Mouse (Mus musculus): ENCODE measurements around the gene 2410004B18Rik. TPM values are rescaled to one million over a fixed set of nuclear protein-coding genes. Genes with fewer than 3 reads are reported as not detected.

The 2410004B18Rik gene
- polyA plus RNA-seq (2012; rRNA removed), result 34.6 and 38.2 TPM in 2 replicates

DNA sequence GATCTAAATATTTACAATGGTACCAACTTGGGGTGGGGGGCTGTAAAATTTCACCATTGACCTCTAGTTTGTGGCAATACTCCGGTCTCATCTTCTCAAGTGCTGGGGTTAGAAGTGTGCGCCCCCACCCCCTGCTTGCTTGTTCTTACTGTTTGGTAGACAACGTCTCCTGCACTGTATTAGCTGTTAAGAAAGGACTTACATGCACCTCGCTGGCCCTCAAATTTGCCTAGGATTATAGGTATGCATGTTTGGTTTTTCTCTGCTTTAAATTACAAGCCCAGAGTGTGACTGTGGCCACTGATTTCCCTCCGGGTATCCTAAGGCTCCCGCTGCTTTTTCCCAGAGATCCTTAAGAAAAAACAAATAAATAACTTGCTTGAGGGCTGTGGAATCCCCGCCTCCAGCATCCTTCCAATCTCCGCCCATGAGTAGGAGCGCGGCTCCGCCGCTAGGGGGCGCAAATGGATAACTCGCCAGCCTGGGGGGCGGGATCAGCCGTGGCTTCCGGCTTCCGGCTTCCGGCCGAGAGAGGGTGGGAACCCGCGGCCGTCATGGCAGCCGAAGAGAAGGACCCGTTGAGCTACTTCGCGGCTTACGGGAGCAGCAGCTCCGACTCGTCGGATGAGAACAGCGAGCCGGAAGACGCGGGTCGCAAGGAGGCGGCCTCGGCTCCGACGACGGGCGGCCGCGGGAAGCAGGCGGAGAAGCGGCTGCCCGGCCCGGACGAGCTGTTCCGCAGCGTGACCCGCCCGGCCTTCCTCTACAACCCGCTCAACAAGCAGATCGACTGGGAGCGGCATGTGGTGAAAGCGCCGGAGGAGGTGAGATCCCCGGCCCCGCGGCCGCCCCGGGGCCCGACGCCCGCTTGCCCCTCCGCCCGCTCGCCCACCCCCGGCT lies at the start of gene 2410004B18Rik:
Gene 2410004B18Rik, plus strand, starts transcription at position 510 of the 900 bp plus-strand sequence.
- Histone ChIP-seq H3K4me1 (ENCODE audit: control insufficient read depth, insufficient read depth, low read length) (peaks cover 4% of the 10 kb centered on the region), H3K4me3 (ENCODE audit: insufficient read depth, low read length) (peak within 1 kb of the TSS; percentile 72), H3K27ac (ENCODE audit: insufficient read depth, low read length) (no peak within 1 kb of the TSS)
- peak; percentile 81 for TF ChIP-seq CTCF (IDR thresholded peaks at IDR 0.05; ENCODE audit: extremely low read depth, insufficient read depth, low read length)
- TF ChIP-seq POLR2A (IDR thresholded peaks at IDR 0.05; ENCODE audit: extremely low read depth, insufficient read depth, low read length), result peak; percentile 81

DNA sequence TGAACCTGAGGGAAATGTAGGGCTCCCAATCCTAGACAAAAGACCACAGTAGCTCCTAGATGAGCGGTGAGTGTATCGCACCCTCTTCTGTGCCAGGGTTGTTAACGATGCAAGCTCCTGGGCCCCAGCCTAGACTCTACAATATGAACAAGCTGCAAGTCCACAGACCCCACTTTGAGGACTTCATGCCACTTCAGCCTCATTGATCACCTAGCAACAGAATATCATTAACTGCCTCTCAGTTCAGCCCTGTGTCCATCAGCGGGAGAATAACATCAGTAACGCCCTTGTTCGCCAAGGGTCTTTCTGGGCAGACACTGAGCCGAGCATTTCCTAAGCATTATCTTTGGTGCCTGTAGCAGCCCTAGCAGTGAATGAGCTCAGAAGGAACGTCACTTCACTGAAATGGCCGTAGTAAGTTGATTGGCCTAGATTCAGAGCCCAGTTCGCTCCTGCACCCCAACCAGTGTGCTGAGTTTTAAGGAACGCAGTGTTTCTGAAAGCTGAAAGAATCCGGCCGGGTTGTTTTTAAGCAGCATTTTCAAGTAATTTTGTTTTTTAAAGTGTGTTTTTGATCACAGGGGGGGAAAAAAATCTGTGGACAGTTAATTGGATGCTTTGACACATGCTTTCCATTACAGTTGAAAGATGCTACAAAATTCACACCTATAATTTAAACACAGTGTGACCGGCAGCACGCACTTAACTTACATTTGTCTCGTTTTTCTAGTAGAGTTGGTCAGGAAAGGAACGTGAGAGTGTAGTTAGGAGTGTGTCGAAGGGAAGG lies 47.3 kb upstream of the 2410004B18Rik start:
- peak overlapping the region; percentile 64 for H3K27ac ChIP-seq (ENCODE audit: insufficient read depth, low read length)
- peaks cover 2% of the 10 kb centered on the region for H3K4me1 ChIP-seq (ENCODE audit: control insufficient read depth, insufficient read depth, low read length)
- no peak overlapping the region for H3K4me3 ChIP-seq (ENCODE audit: insufficient read depth, low read length)
- TF ChIP-seq CTCF (IDR thresholded peaks at IDR 0.05; ENCODE audit: extremely low read depth, insufficient read depth, low read length) (no peak), POLR2A (IDR thresholded peaks at IDR 0.05; ENCODE audit: extremely low read depth, insufficient read depth, low read length) (no peak)

DNA sequence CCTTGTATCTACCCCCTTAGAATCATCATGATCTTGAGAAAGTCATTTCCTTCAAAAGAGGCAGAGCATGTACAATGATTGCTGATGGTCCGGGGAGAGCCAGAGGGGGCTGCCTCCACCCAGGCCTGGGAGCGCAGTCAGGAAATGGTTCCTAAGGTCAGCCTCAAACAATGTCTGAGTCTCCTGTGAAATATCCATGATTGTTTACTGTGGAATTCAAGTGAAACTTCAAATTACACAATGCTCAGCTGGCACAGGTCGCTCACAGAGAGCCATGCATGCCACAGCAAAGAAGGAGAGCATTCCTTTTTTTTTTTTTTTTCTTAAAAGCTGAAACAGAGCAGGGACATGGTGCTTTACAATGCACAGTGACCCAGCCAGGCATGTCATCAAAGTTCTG lies 45.4 kb upstream of the 2410004B18Rik start:
- Histone ChIP-seq H3K4me1 (ENCODE audit: control insufficient read depth, insufficient read depth, low read length) (no peaks in the 10 kb centered on the region), H3K27ac (ENCODE audit: insufficient read depth, low read length) (no peak overlapping the region), H3K4me3 (ENCODE audit: insufficient read depth, low read length) (no peak overlapping the region)
- TF ChIP-seq POLR2A (IDR thresholded peaks at IDR 0.05; ENCODE audit: extremely low read depth, insufficient read depth, low read length) (no peak), CTCF (IDR thresholded peaks at IDR 0.05; ENCODE audit: extremely low read depth, insufficient read depth, low read length) (no peak)

DNA sequence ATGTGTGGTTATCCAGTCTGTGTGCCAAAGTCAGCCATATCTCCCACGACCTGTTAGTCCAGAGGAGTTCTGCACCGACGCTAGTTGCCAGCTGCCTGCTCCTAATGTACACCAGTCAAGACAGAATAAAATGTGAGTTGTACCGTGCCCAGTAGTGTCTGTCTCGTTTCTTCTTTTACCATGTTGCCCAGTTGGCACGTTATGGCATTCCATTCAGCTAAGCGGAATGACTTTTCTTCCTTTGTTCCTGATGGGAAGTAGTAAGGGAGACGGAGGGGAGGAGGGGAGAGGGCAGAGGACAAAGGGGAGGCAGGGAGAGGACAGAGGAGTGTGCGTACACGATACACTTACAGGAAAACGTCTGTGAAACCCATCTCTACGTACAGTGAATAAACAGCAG lies 43.7 kb upstream of the 2410004B18Rik start:
- Histone ChIP-seq H3K4me1 (ENCODE audit: control insufficient read depth, insufficient read depth, low read length) (no peaks in the 10 kb centered on the region), H3K4me3 (ENCODE audit: insufficient read depth, low read length) (no peak overlapping the region), H3K27ac (ENCODE audit: insufficient read depth, low read length) (no peak overlapping the region)
- TF ChIP-seq CTCF (IDR thresholded peaks at IDR 0.05; ENCODE audit: extremely low read depth, insufficient read depth, low read length) (no peak), POLR2A (IDR thresholded peaks at IDR 0.05; ENCODE audit: extremely low read depth, insufficient read depth, low read length) (no peak)

DNA sequence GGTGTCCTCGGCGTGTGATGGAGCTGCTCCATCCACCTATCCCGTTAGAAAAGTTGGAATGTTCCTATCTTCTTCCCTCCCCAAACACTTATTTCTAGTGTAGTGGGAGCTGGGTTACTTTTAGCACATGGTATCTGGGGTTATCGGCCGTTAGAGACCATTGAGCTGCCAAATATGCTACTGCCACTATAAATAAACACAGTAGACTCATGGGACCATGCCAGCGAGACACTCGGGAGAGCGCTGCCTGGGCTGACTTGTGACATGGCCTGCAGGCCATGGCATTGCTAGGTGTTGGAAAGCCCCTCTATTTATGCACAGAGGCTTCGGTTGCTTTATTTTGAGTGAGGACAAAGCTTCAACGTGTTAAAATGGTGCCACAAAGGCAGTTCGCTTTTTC lies 40.1 kb upstream of the 2410004B18Rik start:
- Histone ChIP-seq H3K4me1 (ENCODE audit: control insufficient read depth, insufficient read depth, low read length) (no peaks in the 10 kb centered on the region), H3K27ac (ENCODE audit: insufficient read depth, low read length) (no peak overlapping the region), H3K4me3 (ENCODE audit: insufficient read depth, low read length) (no peak overlapping the region)
- TF ChIP-seq POLR2A (IDR thresholded peaks at IDR 0.05; ENCODE audit: extremely low read depth, insufficient read depth, low read length), result no peak
- TF ChIP-seq CTCF (IDR thresholded peaks at IDR 0.05; ENCODE audit: extremely low read depth, insufficient read depth, low read length), result no peak

DNA sequence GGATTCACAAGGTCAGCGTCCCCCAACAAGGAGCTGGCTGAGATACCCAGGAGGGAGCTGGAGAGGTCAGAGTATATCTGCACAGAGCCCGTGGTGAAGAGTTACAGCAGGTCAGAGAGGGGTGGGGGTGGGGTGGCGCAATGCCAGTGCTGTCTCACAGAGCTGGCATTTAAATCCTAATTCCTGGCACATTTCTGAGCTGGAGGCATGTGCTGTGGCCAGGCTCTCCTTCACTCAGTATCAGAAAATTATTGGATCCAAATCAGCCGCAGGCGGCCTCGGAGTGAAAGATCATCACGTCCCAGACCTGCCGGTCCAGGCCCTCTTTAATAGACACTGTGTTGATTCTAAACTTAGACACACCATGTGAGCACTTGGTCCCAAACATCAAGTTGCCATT lies 38.0 kb upstream of the 2410004B18Rik start:
- Histone ChIP-seq H3K4me3 (ENCODE audit: insufficient read depth, low read length) (no peak overlapping the region), H3K4me1 (ENCODE audit: control insufficient read depth, insufficient read depth, low read length) (no peaks in the 10 kb centered on the region), H3K27ac (ENCODE audit: insufficient read depth, low read length) (no peak overlapping the region)
- TF ChIP-seq CTCF (IDR thresholded peaks at IDR 0.05; ENCODE audit: extremely low read depth, insufficient read depth, low read length) (no peak), POLR2A (IDR thresholded peaks at IDR 0.05; ENCODE audit: extremely low read depth, insufficient read depth, low read length) (no peak)

DNA sequence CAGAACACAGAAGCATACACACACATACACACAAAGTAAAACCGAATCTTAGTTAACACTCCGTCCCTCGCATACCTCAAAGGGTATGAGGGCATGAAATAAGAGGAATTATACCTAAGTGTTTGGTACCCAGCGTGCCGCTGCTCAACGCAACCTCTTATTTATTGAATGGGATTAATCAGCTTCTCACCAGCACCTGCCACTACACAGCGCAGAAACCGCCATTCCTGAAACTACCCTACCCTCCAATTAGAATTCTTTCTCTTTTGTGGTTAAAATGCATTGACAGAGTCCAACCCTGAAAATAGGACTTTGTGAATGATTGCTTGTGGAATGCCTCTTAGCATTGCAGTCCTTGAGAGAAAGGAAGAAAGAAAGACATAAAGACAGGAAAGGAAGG lies 34.3 kb upstream of the 2410004B18Rik start:
- no peaks in the 10 kb centered on the region for H3K4me1 ChIP-seq (ENCODE audit: control insufficient read depth, insufficient read depth, low read length)
- H3K4me3 ChIP-seq (ENCODE audit: insufficient read depth, low read length), result no peak overlapping the region
- no peak for TF ChIP-seq CTCF (IDR thresholded peaks at IDR 0.05; ENCODE audit: extremely low read depth, insufficient read depth, low read length)
- TF ChIP-seq POLR2A (IDR thresholded peaks at IDR 0.05; ENCODE audit: extremely low read depth, insufficient read depth, low read length), result no peak
- H3K27ac ChIP-seq (ENCODE audit: insufficient read depth, low read length), result no peak overlapping the region

DNA sequence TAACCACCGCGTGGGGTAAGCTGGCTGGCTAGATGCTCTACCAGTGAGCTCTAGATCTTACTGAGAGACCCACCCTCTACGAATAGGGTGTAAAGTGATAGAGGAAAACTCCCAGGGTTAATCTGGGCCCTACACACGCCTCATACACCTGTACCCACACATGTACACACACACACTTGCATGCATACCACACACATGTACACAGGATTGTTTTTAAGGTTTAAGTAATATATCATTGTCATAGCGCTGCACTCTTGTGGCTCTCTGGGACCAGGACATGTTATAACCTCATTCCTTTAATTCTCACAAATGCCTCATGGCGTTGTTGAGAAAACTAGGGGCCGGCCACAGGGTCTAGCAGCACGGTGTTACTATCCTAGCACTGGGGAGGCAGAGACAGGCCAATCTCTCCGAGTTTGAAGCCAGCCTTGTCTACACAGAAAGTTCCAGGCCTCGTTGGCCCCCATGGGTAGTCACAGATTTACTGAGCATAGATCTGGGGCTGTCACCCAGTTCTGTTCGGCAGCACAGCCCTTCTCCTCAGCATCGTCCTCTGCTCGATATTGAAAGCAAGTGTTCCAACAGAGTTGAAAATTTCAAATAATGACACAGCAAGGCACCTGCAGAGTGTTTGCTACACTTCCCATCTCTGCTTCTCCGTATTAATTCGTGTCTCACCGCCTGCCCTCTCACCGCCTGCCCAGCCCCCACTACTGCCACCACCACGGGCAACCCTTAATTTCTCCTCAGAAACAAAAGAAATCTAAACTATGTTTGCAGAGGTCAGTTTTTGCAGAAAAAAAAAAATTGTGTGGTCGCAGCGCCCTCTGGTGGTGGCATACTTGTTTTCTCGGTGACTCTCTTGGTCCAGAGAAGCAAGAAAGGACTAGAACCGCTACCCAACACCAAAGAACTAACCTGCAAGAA lies 32.7 kb upstream of the 2410004B18Rik start:
- H3K4me3 ChIP-seq (ENCODE audit: insufficient read depth, low read length), result no peak overlapping the region
- H3K4me1 ChIP-seq (ENCODE audit: control insufficient read depth, insufficient read depth, low read length), result no peaks in the 10 kb centered on the region
- no peak overlapping the region for H3K27ac ChIP-seq (ENCODE audit: insufficient read depth, low read length)
- TF ChIP-seq CTCF (IDR thresholded peaks at IDR 0.05; ENCODE audit: extremely low read depth, insufficient read depth, low read length) (peak; percentile 69), POLR2A (IDR thresholded peaks at IDR 0.05; ENCODE audit: extremely low read depth, insufficient read depth, low read length) (no peak)

DNA sequence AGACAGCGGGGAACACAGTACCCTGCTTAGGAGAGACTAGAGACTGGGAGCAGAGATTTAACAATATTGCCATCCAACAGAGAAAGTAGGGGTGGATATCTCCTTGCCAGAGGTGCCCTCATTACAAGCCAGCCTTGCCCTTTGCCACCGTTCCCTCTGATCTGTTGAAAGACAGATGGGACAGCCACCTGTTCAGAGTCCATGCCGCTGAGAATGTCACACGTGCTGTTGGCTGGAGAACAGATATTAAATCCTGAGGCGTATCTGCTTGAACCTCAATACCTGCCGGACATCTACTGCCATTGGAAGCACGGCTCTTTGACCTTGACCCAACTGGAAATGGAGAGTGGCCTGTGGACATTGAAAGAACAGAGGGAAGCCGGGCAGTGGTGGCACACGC lies 31.2 kb upstream of the 2410004B18Rik start:
- no peak overlapping the region for H3K4me3 ChIP-seq (ENCODE audit: insufficient read depth, low read length)
- H3K4me1 ChIP-seq (ENCODE audit: control insufficient read depth, insufficient read depth, low read length), result no peaks in the 10 kb centered on the region
- H3K27ac ChIP-seq (ENCODE audit: insufficient read depth, low read length), result no peak overlapping the region
- TF ChIP-seq CTCF (IDR thresholded peaks at IDR 0.05; ENCODE audit: extremely low read depth, insufficient read depth, low read length) (no peak), POLR2A (IDR thresholded peaks at IDR 0.05; ENCODE audit: extremely low read depth, insufficient read depth, low read length) (no peak)

Measured in cortical plate, adult 2 months (tissue).